Mouse (Mus musculus): ENCODE measurements at regions not wholly inside any gene's neighbourhood (a gene's known extent, or its start where the extent isn't known, plus 50 kb on each side); places are given as distances from the start of the nearest gene placed in this dataset.
A peak's percentile ranks its signal among the peaks of the same experiment; 100 is the strongest.

- ATAC-seq (replicated peaks in 1 of 2; ENCODE audit: insufficient read depth in 1 of 2, low FRiP score in 2 of 2, low TSS enrichment in 1 of 2, low read depth in 1 of 2, poor library complexity in 2 of 2, severe bottlenecking in 2 of 2), result no peak
These were observed 163.1 kb upstream of the Zc3h12a start for GRCm38 (mm10) chr4:125290761-125291160.

GRCm38 (mm10) chr4:125289709-125290108 is 162.1 kb upstream of the Zc3h12a start:
- no peak for ATAC-seq (replicated peaks in 1 of 2; ENCODE audit: insufficient read depth in 1 of 2, low FRiP score in 2 of 2, low TSS enrichment in 1 of 2, low read depth in 1 of 2, poor library complexity in 2 of 2, severe bottlenecking in 2 of 2)

- ATAC-seq (replicated peaks in 1 of 2; ENCODE audit: insufficient read depth in 1 of 2, low FRiP score in 2 of 2, low TSS enrichment in 1 of 2, low read depth in 1 of 2, poor library complexity in 2 of 2, severe bottlenecking in 2 of 2), result no peak
These were observed 161.4 kb upstream of the Zc3h12a start for GRCm38 (mm10) chr4:125289031-125289449.

- no peak for ATAC-seq (replicated peaks in 1 of 2; ENCODE audit: insufficient read depth in 1 of 2, low FRiP score in 2 of 2, low TSS enrichment in 1 of 2, low read depth in 1 of 2, poor library complexity in 2 of 2, severe bottlenecking in 2 of 2)
These were observed 155.3 kb upstream of the Zc3h12a start for GRCm38 (mm10) chr4:125282974-125283319.

- ATAC-seq (replicated peaks in 1 of 2; ENCODE audit: insufficient read depth in 1 of 2, low FRiP score in 2 of 2, low TSS enrichment in 1 of 2, low read depth in 1 of 2, poor library complexity in 2 of 2, severe bottlenecking in 2 of 2), result no peak
These were observed 154.7 kb upstream of the Zc3h12a start for GRCm38 (mm10) chr4:125282154-125282973.

GRCm38 (mm10) chr4:125279165-125279564 is 151.5 kb upstream of the Zc3h12a start:
- no peak for ATAC-seq (replicated peaks in 1 of 2; ENCODE audit: insufficient read depth in 1 of 2, low FRiP score in 2 of 2, low TSS enrichment in 1 of 2, low read depth in 1 of 2, poor library complexity in 2 of 2, severe bottlenecking in 2 of 2)

GRCm38 (mm10) chr4:125276861-125277260 is 149.2 kb upstream of the Zc3h12a start:
- no peak for ATAC-seq (replicated peaks in 1 of 2; ENCODE audit: insufficient read depth in 1 of 2, low FRiP score in 2 of 2, low TSS enrichment in 1 of 2, low read depth in 1 of 2, poor library complexity in 2 of 2, severe bottlenecking in 2 of 2)

GRCm38 (mm10) chr4:125275259-125275658 is 147.6 kb upstream of the Zc3h12a start:
- ATAC-seq (replicated peaks in 1 of 2; ENCODE audit: insufficient read depth in 1 of 2, low FRiP score in 2 of 2, low TSS enrichment in 1 of 2, low read depth in 1 of 2, poor library complexity in 2 of 2, severe bottlenecking in 2 of 2), result no peak

- no peak for ATAC-seq (replicated peaks in 1 of 2; ENCODE audit: insufficient read depth in 1 of 2, low FRiP score in 2 of 2, low TSS enrichment in 1 of 2, low read depth in 1 of 2, poor library complexity in 2 of 2, severe bottlenecking in 2 of 2)
These were observed 143.3 kb upstream of the Zc3h12a start for GRCm38 (mm10) chr4:125270951-125271350.

- no peak for ATAC-seq (replicated peaks in 1 of 2; ENCODE audit: insufficient read depth in 1 of 2, low FRiP score in 2 of 2, low TSS enrichment in 1 of 2, low read depth in 1 of 2, poor library complexity in 2 of 2, severe bottlenecking in 2 of 2)
These were observed 138.6 kb upstream of the Zc3h12a start for GRCm38 (mm10) chr4:125266212-125266611.

GRCm38 (mm10) chr4:125265575-125265974 is 137.9 kb upstream of the Zc3h12a start:
- peak; percentile 51 to 66; a peak in 1 of 4 replicates for ATAC-seq (replicated peaks in 1 of 2; ENCODE audit: insufficient read depth in 1 of 2, low FRiP score in 2 of 2, low TSS enrichment in 1 of 2, low read depth in 1 of 2, poor library complexity in 2 of 2, severe bottlenecking in 2 of 2)

- no peak for ATAC-seq (replicated peaks in 1 of 2; ENCODE audit: insufficient read depth in 1 of 2, low FRiP score in 2 of 2, low TSS enrichment in 1 of 2, low read depth in 1 of 2, poor library complexity in 2 of 2, severe bottlenecking in 2 of 2)
These were observed 137.4 kb upstream of the Zc3h12a start for GRCm38 (mm10) chr4:125265065-125265464.

- ATAC-seq (replicated peaks in 1 of 2; ENCODE audit: insufficient read depth in 1 of 2, low FRiP score in 2 of 2, low TSS enrichment in 1 of 2, low read depth in 1 of 2, poor library complexity in 2 of 2, severe bottlenecking in 2 of 2), result no peak
These were observed 133.9 kb upstream of the Zc3h12a start for GRCm38 (mm10) chr4:125261547-125261946.

- no peak for ATAC-seq (replicated peaks in 1 of 2; ENCODE audit: insufficient read depth in 1 of 2, low FRiP score in 2 of 2, low TSS enrichment in 1 of 2, low read depth in 1 of 2, poor library complexity in 2 of 2, severe bottlenecking in 2 of 2)
These were observed 131.7 kb upstream of the Zc3h12a start for GRCm38 (mm10) chr4:125259306-125259705.

GRCm38 (mm10) chr4:125257916-125258315 is 130.3 kb upstream of the Zc3h12a start:
- ATAC-seq (replicated peaks in 1 of 2; ENCODE audit: insufficient read depth in 1 of 2, low FRiP score in 2 of 2, low TSS enrichment in 1 of 2, low read depth in 1 of 2, poor library complexity in 2 of 2, severe bottlenecking in 2 of 2), result no peak

- no peak for ATAC-seq (replicated peaks in 1 of 2; ENCODE audit: insufficient read depth in 1 of 2, low FRiP score in 2 of 2, low TSS enrichment in 1 of 2, low read depth in 1 of 2, poor library complexity in 2 of 2, severe bottlenecking in 2 of 2)
These were observed 125.5 kb upstream of the Zc3h12a start for GRCm38 (mm10) chr4:125253161-125253560.

- no peak for ATAC-seq (replicated peaks in 1 of 2; ENCODE audit: insufficient read depth in 1 of 2, low FRiP score in 2 of 2, low TSS enrichment in 1 of 2, low read depth in 1 of 2, poor library complexity in 2 of 2, severe bottlenecking in 2 of 2)
These were observed 124.6 kb upstream of the Zc3h12a start for GRCm38 (mm10) chr4:125252228-125252627.

GRCm38 (mm10) chr4:125249061-125249460 is 121.4 kb upstream of the Zc3h12a start:
- no peak for ATAC-seq (replicated peaks in 1 of 2; ENCODE audit: insufficient read depth in 1 of 2, low FRiP score in 2 of 2, low TSS enrichment in 1 of 2, low read depth in 1 of 2, poor library complexity in 2 of 2, severe bottlenecking in 2 of 2)

GRCm38 (mm10) chr4:125246171-125246570 is 118.5 kb upstream of the Zc3h12a start:
- ATAC-seq (replicated peaks in 1 of 2; ENCODE audit: insufficient read depth in 1 of 2, low FRiP score in 2 of 2, low TSS enrichment in 1 of 2, low read depth in 1 of 2, poor library complexity in 2 of 2, severe bottlenecking in 2 of 2), result no peak
